Mouse (Mus musculus) heart, adult 18-20 months (tissue): Measurements from ENCODE around the gene Vgll4. TPM values are rescaled to one million over a fixed set of nuclear protein-coding genes. Genes with fewer than 3 reads are reported as not detected.
"Not testable (repeated sequence)": the region's sequence is repeated elsewhere in the genome, so short reads cannot be mapped to it uniquely, and the experiment has no call there.

Experiments used
- DNase-seq, 2 experiments: peaks; one replicate each; pipeline ENCODE4 v3.0.0; 2021 to 2022; ENCODE audit warnings: mixed read lengths in 1 of 2
- total RNA-seq, 2 experiments: library from RNA; stranded (reverse); gene quantifications; 2 replicates each; pipeline ENCODE4 v1.2.3; 2021

Gene Vgll4
- total RNA-seq, 2 experiments from 2014 or later = 20.4 to 22.9 TPM

DNA sequence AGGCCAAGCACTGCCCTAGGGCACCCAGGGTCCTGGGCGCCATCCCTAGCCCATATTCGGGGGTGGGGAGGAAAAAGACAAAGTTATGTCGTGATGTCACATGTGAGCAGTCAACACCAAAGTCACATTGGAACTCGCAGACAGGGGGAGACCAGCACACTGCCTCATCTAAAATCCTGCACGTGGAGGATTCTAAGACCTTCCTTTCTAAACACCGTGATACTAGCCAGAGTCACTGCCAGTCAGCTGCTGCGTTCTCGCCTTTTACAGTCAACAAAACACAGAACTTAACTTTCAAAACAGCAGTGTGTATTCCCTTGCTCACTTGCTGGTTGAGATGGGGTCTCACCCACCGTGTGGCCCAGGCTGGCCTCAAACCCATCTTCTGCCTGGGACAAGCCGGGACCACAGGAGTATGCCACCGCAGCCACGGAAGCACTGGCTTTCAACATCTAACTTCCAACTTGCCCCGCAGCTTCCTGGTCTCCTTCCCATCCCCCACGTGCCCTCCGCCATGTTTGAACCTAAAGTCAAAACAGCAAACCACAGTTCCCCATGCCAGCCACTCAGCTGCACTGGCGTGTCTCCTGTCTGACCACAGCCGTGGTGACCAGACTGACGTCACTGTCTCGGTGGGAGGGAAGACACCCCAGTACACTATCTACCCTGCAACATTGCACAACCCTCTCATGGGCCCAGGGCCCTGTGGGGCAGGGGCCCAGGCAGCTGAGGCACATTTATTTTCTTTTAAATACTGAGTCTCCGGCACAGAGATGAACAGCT, 76.2 kb downstream of the Vgll4 start:
- peak; percentile 90 to 92 for DNase-seq

DNA sequence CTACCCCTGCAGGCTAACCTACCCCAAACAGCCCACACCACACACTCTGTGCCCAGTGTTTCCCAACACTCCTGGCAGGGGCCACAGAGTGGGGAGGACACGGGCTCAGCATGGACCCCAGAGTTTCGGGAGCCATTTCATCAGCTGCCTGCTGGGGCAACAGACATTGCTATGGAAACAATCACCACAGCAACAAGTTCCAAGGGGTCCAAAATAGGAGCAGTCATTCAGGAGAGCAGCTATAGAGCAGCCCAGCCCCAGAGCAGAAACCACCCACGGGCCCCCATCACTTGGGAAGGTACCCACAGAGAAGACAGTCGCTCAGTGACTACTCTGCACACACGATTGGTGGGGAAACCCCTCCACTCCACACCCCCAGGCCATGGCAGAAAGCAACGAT, 77.4 kb downstream of the Vgll4 start:
- peak; percentile 72 to 79 for DNase-seq

DNA sequence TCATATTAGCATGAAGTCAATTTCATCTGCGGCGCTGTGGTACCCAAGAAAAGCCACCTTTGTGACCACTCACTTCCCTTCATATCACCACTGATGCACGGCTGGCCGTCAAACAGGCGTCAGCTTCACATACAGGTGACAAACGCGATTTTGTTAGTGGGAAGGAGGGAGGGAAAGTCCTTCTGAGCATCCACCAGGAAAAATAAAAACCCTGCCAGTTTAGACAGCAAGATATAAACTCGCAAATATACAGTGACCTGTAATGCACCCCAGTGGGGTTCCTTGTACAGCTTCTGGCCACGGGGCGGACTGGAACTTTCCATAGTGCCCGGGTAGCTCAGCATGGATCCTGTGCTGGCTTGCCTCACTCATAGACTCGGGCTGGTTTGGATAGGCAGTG, 78.0 kb downstream of the Vgll4 start:
- DNase-seq = no peak

GRCm38 (mm10) chr6:114891272-114891671, 78.5 kb downstream of the Vgll4 start:
- no peak for DNase-seq

DNA sequence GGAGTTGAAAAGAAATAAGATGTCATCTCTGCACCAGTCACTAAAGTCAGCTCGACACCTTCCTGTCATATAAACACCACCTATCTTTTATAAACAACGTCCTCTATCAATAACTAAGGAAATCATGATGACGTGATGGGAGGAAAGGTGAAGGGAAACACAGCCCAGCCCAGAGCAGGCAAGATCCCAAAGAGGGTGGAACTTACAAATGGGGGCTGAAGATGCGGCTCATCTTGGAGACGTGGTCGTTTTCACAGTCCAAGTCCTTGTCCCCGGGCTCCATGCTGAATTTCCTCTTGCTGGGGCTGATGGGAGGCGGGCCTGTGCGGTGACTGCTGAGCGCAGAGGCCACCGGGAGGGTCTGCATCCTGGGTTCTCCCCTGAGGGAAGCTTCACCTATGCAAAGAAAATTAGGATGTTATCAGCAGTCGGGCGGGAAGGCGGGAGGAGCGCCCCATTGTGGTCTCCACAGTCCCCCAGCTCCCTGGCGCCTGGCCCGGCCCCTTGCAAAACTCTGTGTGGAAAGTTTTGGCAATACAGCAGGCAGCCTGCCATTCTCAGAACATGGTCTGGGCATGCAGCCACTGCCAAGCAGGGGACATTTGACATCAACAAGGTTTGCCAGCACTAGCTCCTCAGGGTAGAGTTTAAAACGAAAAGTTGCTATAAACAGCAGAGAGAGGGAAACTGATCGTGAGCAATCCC, 79.2 kb downstream of the Vgll4 start:
- DNase-seq = peak; percentile 92 to 96

GRCm38 (mm10) chr6:114889971-114890370, 79.8 kb downstream of the Vgll4 start:
- DNase-seq = not testable (repeated sequence)

DNA sequence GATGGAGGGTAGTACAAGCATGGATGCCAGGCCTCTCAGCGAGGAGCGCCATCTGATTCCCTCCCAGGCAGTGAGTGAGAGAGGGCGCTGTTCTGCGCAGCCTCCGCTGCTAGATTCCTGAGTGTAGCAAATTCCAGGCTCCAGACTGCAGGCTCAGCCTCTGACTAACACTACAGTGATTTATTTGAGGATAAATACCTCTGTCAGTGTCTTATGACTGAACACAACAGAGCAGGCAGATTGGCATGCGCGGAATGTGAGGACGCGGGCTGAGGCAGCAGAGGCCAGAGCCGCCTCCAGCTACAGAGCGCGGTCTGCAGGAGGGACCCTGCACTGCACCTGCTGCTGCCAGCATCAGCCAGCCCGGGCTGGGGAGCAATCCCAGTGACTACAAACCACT, 80.9 kb downstream of the Vgll4 start:
- DNase-seq = peak; percentile 81 to 85

GRCm38 (mm10) chr6:114886504-114887361, 83.1 kb downstream of the Vgll4 start:
- no peak for DNase-seq

- no peak for DNase-seq
Observed at GRCm38 (mm10) chr6:114886012-114886411, 83.8 kb downstream of the Vgll4 start.

DNA sequence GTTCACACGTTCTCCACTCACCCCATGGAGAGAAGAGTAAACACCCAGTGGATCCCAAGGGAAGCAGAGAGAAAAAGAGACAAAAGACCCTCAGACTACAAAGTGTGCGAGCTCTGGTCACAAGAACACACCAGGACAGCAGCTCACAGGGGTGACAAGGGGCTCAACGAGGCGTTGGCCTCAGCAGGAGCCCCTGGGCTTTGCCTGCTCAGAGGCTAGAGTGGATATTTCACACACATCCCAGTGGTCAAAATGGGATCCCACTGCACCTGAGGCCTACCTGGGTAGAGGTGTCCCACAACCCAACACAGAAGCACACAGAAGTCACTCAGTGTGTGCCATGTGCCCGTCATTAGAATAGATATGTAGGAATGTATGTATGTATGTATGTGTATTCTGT, 84.7 kb downstream of the Vgll4 start:
- DNase-seq = no peak

DNA sequence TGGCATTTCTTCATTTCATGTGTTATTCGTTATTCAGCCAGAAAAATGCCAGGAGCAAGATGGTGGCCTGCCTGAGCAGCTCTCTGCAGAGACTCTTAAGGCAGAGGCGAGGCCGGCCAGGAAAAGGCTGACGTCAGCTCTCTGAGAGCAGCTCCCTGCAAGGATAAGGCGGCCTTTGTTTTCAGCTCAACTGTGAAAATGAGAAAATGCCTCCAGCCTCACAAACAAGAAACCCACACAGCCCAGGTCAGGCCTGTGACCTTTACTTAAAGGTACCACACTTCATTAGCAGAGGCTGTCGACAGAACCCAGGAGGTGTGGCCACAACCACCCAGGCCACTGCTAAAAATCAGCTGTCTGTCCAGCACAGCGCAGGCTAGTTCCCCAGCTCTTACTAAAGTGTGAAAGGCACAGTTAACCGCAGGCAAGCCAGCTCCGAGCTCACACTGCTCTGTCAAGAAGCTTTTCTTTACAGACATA, 86.5 kb downstream of the Vgll4 start:
- peak; percentile 80 to 86 for DNase-seq

DNA sequence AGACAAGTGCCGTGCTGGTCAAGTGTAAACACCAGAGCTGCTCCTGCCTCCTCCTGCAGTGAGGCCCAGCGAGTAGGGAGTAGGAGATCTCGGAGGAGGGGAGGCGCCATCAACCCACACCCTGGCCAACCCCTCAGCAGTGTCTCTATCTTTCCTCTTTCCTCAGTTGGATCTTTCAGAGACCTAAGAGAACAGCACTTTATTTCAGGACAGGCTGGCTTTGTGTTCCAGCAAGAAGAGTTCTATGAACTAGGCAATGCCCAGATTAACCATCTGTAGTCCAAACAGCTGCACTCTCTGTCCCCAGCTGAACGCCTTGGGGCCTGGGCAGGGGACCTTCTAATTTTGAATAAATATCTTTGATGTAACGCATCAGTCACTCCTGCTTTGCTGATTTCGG, 87.1 kb downstream of the Vgll4 start:
- DNase-seq = no peak

DNA sequence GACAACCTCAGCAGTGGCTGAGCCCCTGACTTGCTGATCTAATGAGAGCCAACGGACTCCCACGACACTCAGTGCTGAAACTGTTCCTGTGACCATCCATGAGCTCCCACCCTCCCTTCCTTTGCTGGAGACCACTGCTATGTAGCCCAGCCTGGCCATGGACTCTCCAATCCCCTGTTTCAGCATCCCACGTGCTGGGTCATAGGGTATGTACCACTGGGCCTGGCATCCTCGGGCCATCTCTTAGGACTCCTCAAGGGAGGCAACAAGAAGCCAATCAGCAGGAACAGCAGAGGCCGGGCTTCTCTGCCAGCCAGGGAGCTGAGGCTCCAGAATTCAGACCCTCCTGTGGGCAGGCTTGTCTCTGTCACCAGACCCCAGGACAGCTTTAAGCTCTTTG, 87.6 kb downstream of the Vgll4 start:
- DNase-seq = no peak

DNA sequence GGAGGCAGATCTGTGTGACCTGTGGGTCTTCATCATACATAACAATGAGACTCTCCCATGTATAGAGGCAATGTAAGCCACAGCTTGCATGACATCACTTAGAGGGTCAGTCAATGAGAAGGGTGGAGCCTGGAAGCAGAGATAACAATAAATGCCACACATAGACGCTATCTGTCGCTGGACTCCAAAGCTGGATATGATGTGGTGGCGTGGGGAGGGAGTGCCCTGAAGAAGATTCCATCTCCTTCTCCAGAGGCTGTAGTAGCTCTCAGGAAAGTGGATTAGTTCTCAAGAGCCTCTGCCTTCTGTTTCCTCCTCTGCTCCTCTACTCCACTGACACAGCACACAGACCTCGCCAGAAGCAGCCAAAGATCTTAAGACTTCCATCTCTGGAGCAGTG, 89.0 kb downstream of the Vgll4 start:
- DNase-seq = no peak

DNA sequence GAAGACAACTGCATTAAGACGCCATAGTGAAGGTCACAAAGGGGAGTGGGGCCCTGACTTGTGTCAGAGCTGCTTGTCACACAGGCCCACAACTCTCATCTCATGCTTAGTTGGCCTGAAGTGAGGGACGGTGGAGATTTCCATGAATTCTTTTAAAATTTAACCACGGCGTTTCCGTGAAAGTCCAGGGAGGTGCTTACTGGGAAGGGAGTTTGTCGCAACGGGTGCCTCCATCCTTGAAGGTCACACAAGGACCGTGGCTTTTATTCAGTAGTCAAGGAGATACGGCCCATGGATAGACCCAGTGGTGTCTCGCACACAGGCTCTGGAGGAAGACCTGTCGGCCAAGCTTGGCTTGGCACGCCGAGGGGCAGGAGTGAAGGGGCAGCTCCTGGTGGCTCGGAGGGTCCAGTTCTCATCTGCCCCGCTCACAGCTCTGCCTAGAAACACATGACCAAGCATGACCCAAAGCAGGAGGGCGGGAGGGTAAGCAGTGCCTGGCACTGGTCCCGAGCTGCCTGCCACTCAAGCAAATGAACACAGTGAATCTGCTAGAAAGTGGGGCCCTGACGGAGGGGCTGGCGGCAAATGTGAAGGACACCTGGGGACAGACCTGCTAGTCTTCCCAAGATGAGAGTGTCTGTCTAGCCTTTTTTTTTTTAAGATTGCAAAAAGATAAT, 90.8 kb downstream of the Vgll4 start:
- DNase-seq = no peak

DNA sequence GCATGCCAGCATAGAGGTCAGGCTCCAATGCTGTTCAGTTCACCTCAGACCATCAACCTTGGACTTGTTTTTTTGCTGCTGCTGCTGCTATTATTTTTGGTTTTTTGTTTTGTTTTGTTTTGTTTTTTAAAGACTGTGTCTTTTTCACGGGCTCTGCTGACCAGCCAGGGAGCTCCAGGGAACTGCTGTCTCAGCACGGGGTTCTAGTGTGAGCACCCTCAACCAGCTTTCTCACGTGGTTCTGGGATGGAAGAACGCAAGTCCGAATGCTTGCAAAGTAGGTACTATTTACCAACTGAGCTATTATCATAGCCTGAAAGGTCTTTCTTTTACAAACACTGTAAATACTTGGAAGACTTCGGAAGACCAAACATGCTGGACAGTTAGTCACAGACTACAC, 93.2 kb downstream of the Vgll4 start:
- DNase-seq = no peak

- no peak for DNase-seq
Observed at GRCm38 (mm10) chr6:114876033-114876432, 93.8 kb downstream of the Vgll4 start.

DNA sequence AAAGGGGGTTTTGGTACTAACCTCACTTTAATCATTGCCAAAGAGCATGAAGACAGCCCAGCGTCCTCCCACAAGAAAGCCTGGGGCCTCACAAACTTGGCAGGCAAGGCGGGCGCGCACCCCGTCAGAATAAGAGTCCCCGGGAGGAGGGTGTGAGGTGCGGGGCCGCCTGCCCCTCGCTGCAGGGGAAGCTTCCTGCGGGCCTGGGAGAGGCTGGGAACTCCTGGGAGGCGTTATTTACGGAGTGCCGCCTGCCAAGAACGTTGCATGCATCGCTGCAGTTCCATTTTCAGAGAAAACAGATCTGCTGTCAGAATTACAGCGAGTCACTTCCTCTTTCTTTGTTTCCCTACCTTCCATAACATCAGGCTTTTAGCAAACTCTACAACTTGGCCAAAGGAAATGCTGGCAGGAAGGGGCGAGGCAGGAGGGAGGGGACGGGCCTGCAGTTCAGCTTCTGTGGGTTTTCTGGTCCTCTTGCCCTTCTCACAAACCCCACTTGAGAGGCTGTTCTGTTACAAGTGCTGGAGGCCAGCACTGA, 94.7 kb downstream of the Vgll4 start:
- DNase-seq = peak; percentile 98 to 99

- DNase-seq = peak in 1 of 2 experiments; percentile 65
Observed at GRCm38 (mm10) chr6:114874138-114874928, 95.5 kb downstream of the Vgll4 start.

DNA sequence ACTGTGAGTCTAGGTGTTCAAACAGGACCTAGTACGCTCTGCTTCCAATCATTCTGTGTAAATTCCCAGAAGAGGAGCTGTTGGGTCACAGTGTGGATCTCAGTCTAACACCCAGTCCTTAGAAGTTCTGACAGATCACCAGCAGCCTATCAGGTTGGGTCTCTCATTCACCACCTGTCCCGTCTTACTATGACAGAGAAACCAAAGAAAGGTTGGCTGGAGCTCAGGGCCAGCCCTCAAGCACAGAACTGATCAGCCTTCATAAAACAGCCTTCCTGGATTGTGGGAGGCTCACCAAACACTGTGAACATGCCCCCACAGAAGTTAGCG, 96.0 kb downstream of the Vgll4 start:
- no peak for DNase-seq
